Mouse (Mus musculus): ENCODE data around the gene Draxin.
A peak's percentile ranks its signal among the peaks of the same experiment; 100 is the strongest.
"Not testable (repeated sequence)": the region's sequence is repeated elsewhere in the genome, so short reads cannot be mapped to it uniquely, and the experiment has no call there.

Gene Draxin

DNA sequence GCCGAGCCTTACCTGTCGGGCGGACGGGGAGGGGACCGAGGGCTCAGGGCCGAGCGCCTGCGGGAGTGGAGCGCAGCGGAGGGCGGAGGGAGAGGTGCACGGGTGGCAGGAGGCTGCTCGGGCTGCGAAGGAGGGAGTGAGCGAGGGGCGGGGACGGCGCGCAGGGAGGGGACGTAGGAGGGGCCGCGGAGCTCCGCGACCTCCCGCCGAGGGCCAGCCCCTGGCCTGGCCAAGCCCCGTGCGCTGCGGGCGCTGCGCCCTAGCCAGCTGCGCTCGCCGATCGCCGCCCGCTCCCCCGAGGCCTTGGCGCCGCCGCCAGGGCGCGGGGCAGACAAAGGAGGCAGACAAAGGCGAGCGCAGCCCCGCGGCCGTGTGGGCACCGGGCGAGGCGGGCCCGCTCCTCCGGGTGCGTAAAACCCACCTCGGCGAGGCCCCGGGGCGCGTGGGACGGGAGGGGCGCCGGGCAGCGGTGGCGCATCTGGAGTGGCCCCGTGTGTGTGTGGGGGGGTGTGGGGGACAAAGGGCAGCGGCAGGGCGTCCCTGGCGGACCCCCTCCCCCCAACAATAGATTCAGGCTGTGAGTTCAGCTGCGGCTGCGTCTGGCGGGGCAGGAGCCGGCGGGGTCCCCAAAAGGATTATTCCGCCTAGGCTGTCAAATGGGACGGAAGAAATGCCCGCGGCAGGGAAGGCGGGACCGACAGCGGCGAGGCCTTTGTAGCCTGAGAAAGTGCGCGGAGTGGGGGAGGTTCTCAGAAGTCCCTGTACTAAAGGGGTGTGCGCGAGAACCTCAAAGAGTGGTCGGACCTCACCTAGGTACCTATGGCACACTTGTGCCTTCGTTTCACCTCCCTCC is at the start of gene Draxin:
Draxin (minus strand) TSS at position 138 of the 853 bp plus-strand sequence.
- DNase-seq, result no peak

DNA sequence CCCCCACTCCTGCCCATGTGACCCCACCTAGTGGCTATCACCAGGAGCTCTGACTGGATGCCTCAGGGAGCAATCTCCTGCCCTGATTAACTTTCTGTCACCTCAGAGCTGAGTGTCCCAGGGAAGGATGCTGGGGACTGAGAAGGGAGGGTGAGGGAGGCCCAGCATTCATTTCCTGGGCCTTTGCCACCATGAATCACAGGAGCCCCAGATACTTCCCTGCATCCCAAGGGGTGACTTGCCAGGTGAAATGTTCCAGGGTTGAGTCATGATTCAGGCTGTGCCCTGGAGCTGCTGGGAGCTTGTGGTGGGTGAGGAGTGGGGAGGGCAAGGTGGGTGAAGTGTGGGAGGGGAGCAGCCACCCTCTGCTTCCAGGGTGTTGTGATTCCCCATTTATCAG is 47.2 kb upstream of the Draxin start:
- DNase-seq, result no peak

DNA sequence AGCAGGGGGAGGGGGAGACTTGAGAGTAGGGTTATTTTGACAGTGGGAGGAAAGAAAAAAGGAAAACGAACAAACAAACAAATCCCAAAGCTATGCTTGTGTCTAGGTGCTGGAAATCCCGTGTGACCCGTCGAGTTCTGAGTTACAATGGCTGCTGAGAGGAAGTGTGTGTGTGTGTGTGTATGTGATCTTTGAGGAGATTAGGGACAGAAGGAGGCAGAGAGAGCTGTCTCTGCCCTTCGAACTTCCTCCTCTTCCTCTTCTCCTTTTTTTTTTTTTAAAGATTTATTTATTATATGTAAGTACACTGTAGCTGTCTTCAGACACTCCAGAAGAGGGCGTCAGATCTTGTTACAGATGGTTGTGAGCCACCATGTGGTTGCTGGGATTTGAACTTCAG is 46.1 kb upstream of the Draxin start:
- DNase-seq, result not testable (repeated sequence)

DNA sequence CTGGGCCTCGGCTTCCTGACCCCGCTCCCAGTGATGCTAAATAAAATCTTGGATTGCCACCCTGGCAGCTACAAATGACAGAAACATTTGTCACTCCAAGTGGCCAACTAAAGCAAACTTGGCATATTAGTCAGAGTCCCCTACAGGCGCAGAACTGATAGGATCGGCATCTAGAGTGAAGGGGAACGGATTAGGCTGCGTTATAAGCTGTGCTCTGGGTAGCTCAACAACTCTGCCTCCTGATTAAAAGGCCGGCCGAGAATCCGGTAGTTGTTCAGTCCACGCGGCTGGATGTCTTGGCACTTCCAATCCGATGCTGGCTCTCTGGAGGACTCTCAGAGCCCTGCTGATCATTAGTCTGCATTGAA is 44.0 kb upstream of the Draxin start:
- no peak for DNase-seq

- no peak for DNase-seq
Observed at GRCm38 (mm10) chr4:148173811-148174494, 43.5 kb upstream of the Draxin start.

DNA sequence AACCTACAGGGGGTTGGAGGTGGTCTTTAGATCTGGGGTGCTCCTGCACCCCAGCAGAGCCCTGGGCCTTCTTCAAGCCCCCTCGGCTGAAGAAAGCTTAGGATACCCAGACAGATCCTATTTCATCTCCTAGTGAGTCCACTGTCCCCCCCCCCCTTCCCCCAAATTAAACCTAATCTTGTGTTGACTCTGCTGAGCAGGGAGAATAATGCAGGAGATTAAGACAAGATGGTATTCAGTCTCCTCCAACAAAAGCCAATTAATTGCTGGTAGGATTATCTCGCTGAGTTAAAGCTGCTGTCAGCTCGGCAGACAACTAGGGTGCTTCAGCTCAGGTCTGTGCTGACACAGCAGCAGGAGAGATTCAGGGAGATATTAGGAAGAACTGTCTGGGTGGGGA is 40.8 kb upstream of the Draxin start:
- no peak for DNase-seq

- no peak for DNase-seq
Observed at GRCm38 (mm10) chr4:148170842-148171241, 40.3 kb upstream of the Draxin start.

GRCm38 (mm10) chr4:148169586-148169985 is 39.1 kb upstream of the Draxin start:
- no peak for DNase-seq

- DNase-seq, result no peak
Observed at GRCm38 (mm10) chr4:148168287-148168686, 37.8 kb upstream of the Draxin start.

GRCm38 (mm10) chr4:148166986-148167385 is 36.5 kb upstream of the Draxin start:
- peak in 1 of 2 experiments; percentile 44 for DNase-seq

DNA sequence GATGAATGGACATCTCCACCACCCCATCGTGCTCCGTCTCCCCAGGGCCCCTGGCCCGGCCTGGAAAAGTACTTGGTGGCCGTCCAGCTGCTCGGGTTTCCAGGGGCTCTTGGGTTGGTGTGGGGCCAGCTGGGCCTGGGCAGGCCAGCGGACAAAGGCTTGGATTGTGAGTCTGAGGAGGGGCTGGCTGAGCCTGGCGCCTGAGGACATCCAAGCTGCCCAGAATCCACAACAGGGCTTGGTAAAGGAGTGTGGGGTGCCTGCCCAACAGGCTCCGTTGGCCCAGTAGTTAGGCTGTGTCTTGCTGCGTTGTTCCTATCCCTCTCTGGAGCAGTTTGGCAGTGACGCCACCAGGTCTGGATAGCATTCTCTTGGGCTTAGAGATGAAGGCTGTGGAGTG is 35.9 kb upstream of the Draxin start:
- no peak for DNase-seq

- no peak for DNase-seq
Observed at GRCm38 (mm10) chr4:148165551-148165950, 35.1 kb upstream of the Draxin start.

GRCm38 (mm10) chr4:148164461-148164860 is 34.0 kb upstream of the Draxin start:
- no peak for DNase-seq

DNA sequence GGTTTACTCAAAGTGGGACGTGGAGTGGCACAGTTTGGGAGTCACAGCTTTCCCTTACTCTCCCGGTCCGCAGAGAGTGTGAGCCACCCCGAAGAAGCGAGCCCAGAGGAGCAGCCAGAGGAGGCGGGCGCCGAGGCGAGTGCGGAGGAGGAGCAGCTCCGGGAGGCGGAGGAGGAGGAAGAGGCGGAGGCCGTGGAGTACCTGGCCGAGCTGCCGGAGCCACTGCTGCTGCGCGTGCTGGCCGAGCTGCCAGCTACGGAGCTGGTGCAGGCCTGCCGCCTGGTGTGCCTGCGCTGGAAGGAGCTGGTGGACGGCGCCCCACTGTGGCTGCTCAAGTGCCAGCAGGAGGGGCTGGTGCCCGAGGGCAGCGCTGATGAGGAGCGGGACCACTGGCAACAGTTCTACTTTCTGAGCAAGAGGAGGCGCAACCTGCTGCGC is 33.5 kb upstream of the Draxin start:
- peak; percentile 62 to 67 for DNase-seq

DNA sequence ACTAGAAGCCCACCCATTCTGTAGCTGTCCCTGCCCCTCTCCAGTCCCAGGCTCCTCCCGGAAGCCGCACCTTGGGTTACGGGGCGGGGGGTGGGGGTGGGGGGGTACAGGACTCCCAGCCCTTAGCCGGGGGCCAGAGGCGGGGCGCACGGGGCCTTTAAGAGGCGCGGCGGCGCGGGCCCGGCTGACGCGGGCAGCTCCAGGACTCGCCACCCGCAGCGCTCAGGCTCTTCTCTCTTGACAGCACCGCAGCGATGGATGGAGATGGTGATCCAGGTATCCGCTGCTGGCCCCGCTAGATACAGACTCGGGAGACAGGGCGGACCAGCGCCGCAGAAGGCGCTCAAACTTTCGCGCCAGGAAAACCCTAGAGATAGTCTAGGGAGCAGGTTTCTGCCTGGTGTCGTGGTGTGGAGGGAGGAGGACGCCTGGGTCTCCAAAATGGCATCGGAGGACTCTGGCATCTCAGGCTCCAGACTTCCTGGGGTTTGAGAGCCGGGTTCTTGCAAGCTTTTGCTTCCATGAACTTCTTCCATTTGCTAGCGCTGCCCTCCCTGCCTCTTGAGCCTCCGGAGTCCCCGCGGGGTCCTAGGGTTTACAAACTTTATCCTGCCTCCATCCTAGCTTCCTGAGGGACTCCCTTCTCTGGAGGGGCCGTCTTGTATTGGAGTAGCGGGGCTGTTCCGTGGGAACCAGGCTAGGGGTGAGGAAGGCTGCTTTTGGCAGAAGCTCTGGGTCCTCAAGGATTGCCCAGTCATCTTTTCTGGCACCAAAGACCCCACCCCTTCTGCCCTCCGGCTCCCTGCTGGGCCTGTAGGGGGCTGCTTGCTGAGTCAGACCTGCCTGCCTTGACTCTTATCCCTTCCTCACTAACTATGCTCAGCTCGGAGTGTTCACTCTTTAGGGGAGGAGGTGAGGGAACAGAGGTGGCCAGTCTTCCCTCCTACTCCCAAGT is 30.2 kb upstream of the Draxin start, which contains the start of the genes Fbxo44 and Fbxo2:
Fbxo44 (minus strand) TSS at position 47 of the 955 bp plus-strand sequence.
Fbxo2 (plus strand) TSS at position 186 of the 955 bp plus-strand sequence.
- DNase-seq, result no peak

DNA sequence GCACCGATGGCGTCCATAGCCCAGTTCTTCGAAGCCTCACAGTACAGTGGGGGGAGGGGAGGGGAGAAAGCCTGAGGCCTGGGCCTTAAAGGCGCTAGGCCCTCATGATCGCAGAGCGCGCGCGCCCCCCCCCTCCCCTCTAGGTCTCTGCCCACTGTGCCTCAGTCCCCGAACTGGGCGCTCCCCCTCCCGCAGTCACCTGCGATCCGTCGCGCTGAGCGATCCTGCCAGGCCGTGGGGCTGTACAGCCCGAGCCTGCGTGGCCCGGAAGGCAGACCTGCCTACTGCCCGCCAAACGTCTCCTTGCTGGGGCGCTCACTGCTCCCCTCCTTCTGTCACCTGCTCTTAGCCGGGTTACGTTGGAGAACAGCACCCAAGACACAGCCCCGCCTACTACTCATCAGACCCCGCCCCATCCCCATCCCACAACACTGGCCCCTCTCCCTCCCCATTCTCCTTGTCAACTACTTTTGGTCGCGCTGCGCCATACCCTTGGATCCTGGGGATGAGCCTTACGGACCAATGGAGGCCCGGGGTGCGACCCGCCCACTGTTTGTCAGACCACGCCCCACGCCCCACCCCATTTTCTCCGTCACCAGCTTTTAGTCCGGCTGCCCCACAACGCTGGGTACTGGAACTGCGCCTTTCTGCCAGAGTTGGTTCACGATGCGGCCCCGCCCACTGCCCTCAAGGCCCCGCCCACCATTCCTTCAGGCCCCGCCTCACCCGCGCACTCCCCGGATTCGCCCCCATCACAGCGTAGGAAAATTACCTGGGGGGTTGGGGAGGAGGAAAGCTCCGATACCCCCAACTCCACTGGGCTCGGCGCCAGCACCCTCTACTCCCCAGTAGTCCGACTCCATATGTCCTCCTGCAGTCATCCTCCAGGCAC is 29.3 kb upstream of the Draxin start:
- DNase-seq, result peak; percentile 78 to 85

DNA sequence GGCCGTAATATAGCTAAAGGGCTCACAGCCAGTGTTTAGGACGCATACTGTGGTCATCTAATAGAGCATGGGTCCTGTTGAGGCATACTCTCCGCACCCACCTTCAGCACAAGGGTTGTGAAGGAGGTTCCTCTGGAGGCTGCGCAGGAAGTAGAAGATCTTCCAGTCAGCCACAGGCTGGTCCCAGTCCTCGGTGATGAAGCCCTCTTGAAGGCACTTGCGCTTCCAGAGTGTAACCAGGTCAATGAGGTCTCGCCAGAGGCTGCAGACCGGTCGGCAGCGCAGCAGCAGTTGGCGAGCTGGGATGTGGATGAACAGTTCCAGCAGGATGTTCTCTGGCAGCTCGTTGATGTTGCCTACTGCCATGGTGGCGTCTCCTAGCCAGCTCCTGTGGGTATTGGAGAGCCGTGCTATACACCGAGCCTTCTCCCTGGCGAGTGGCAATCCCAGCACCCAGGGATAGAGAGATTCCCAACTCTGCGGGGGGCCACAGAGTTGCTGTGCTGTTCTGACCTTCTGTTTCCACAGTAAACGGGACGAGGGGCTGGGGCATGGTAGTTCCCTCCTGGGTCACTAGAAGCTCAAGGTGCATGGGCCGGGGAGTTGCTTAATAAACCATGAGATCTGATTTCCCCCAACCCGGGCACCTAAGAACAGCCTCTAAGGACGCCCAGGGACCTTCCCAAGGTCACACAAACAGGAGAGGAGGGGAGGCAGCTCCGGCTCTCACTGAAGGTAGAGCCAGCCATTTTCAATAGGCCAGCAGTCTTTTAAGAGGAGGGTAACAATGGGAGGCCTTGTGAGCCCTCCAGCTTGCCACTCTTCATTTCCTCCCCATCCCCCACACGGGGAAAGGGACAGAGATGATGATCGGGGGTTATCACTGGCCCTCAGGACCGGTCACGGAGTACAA is 28.2 kb upstream of the Draxin start:
- no peak for DNase-seq

DNA sequence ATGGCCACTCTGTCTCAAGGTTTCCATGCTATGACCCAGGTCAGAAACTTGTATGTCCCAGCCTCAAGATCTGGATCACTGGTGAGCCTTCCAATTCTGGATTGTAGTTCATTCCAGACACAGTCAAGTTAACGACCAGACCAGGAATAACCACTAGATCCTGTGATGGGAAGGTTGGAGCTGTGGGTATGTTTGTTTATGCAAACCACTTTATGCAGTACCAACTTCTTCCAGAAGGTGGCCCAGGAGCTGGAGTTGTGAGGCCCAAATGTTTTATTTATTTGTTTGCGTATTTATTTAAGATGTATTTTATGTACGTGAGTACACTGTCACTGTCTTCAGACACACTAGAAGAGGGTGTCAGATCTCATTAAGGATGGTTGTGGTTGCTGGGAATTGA is 24.5 kb upstream of the Draxin start:
- no peak for DNase-seq

DNA sequence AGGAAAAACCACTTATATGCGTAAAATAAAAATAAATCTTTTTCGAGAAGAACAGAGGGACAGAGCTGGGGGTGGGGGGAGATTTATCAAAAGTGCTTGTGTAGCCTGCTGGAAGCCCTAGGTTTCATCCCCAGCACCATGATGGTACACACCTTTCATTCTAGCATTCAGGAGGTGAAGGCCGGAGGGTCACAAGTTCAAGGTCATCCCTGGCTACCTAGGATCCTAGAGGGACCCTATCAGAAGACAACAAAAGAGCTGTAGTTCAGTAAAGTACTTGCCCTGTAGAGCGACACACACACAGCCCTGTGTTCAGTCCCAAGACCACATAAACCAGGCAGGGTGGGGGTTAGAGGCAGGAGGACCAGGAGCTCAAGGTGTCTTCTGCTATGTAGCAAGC is 23.5 kb upstream of the Draxin start:
- no peak for DNase-seq

DNA sequence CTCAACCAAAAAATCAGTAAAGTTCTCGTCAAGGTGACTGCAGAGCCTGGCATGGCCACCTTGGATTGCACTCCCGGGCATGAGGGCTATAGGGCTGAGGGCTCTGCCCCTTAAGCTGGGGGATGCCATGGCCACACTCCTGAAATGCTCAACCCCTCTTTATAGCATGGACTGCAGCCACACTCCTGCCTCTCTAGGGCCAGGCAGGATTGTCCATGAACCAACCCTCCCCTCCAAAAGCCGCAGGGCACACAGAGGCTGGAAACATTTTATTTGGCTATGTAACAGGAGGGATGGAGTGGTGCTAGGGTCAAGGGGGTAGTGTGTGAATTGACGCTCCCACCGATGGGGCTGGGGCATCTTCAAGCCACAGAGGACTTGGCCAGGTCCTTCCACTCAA is 22.0 kb upstream of the Draxin start:
- DNase-seq, result no peak

Measured in thymus, adult 18-20 months (tissue).